Mouse (Mus musculus): ENCODE data around the gene Olfr398.

- TF ChIP-seq CTCF (conservative IDR thresholded peaks at IDR 0.05; ENCODE audit: insufficient read depth, insufficient read length, low read depth, low read length) (no peak), POLR2A (IDR thresholded peaks at IDR 0.05; ENCODE audit: low read depth, low read length) (no peak)
These were observed 53.8 kb downstream of the Olfr398 start, which contains the start of gene Olfr23 for GRCm38 (mm10) chr11:73936377-73936776.

All from kidney, adult 2 months (tissue).